Mouse (Mus musculus): ENCODE results near the gene Engase.

Engase gene

DNA sequence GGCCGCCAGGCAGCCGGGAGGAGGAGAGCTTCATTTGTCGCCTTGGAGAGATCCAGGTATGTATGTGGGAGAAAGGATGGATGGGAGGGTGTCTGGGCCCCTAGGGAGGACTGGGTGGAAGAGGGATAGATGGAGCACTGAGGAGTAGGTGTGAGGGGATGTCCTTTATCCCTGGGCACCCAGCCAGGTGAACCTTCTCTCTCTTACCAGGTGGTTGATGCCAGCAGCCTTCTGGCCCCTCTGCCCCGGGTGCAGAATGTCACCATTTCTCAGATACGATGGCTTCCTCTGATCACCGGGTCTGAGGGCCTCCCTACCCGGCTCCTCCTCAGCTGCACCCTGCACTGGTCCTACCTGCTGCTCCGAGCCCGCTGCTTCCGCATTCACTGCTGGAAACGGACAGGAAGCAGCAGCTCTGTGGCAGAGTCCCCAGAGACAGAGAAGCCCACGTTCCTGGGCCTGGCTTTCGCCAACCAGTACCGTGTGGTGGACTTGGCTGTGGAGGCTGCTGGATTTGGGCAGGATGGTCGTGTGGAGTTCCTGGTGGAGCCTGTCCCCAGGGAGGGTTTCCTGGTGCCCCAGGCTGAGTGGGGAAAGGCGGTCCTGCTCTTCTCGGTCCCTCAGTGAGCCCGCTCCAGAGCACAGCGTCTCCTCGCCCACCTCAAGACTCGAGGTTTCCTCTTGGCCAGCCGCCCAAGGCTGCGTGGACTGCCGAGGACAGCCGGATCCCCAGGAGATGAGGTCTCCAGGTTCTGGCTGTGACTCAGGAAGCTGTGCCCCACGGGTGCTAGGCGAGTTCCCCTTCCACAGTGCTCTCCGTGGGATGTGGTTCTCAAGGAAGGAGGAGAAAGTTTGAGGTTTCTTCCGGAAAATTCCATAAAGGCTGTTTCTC, 10.5 kb downstream of the Engase start:
- no peak for DNase-seq (ENCODE audit: low spot score in 2 of 2)

DNA sequence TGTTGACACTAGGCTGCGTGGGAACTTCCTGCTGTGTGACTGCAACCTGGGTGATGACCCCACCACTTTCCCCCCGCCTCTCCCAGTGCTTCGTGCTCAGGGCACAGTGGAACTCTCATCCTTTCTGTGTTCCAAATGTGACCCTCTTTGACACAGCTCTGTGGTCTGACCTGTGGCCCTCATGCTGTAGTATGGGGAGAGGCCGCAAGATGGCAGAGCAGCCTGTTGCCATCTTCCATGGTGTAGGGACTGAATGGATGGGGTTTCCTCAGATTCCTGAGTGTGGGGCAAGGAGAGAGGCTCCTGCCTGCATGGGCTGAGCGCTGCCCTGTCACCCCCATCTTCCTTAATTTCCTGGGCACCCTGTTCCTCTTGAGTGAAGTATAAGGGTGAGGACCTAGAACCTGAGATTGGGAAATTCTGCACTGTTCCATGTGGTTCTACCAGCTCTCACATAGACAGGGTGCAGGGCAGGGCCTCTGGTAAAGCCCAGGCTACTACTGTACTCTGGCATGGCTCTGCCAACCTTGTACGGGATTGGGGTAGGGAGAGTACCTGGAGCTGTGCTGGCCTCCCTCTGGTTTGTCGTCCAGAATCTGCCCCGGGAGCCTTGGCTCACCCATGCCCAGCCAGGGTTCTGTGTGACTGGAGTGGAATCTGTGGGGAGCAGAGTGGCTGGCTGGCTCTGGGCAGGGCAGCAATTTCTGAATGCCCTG, 11.7 kb downstream of the Engase start:
- no peak for DNase-seq (ENCODE audit: low spot score in 2 of 2)

DNA sequence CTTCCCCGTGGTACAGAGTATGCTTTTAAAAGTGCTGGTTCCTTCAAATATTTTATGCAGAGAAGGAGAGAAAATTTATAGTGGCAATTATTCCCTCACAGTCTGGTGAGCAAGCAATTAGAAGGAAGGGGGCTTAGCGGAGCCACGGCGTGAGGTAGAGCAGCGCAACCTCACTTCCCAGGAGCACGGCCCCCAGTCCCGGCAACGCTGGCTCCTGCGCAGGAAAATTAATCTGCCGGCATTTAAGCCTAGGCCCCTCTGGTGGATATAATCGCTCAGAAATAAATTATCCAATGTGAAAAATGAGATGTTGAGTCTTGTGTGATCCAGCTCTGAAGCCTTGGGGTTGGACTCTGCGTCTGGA, 12.3 kb downstream of the Engase start:
- DNase-seq (ENCODE audit: low spot score in 2 of 2) = no peak

DNA sequence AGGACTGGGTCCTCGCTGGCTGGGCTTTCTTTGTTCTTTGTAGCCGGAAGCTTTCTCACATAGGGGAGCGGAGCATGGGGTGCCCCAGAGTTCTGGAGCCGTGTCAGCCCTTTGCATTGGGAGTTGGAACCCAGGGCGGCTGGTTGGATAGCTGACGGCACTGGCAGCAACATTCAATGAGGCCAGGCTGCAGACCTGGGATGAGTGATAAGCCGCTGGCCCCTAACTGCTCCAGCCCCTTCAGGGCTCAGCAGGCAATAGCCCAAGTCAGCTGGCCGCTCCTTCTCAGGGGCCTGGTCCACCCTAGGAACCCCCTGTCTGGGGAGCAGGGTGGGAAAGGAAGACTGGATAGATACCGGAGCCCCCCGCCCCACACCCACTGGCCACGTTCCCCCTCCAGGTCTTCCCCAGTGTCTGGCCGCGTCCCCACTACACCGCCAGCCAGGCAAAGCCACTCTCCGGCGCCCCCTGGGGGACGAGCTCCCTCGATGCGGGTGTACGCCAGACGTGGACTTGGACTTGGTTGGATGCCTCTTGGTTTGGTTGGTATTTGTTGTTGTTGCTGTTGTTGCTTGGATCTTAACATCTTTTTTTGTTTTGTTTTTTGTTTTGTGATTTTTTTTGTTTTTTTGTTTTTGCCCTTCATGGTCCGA, 14.1 kb downstream of the Engase start:
- DNase-seq (ENCODE audit: low spot score in 2 of 2) = peak; percentile 79 to 93

DNA sequence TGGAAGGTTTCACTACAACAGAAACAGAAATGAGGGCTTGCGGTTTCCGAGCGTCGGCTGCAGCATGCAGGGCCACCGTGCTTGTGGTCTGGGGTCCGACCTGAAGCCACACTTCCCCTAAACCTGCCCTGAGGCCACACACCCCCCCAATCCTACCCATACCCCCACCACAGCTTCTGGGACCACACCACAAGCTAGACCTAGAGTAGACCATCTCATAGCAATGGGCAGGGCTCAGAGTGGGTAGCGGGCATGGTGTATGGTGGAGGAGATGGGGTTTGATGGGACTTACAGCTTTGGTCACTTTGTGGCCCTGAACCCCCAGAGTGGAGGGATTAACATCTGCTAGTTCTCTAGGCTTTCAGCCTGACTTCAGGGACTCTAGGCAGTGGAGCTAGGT, 14.6 kb downstream of the Engase start:
- DNase-seq (ENCODE audit: low spot score in 2 of 2) = no peak

DNA sequence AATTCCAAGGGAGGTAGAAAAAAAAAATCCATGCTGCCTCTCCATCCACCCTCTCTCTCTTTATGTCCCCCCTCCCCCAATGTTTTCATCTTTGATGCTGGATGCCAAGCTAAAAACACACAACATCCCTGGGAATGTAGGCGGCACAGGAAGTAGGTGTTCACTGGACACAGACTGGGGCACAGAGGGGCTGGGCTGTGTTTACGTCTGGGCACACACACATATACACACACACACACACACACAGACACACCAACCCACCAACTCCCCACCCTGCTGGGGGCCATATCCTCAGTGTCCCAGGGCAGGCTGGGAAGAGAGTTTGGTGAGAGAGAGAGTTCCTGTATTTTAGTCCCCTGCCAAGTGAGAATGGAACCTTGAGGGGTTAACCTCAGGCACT, 16.8 kb downstream of the Engase start:
- DNase-seq (ENCODE audit: low spot score in 2 of 2) = no peak

DNA sequence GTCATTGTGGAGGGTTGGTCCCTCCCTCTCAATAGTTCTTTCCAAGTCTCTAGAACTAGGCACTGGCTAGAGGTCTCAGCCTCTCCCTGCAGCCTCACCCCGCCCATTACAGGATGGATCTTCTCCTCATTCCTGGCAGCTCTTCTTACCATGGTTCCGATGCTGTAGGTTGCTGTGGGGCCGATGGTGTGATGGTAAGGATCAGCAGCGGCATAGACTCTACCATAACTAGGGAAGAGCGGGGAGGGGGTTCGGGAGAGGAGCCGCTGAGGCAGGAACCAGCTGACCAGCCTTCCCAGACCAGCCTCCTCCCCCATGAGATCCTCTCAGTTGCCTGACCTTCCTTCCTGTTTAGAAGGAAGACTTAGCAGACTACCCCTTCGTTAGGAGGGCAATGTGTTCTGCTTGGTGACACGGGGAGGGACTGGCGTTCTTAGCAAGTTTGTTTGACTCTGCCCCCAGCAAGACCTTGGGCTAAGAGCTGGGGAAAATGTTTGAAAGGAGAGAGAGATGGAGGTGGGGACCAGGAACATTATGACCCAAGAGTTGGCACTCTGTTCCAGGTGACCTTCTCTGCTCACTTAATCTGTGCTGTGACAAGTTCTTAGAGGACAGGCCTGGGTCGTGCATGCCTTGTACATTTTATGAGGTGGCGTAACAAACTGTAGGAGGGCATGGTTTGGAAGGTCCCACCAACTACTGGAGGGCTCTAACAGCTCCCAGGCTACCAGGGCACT, 17.5 kb downstream of the Engase start:
- DNase-seq (ENCODE audit: low spot score in 2 of 2) = no peak

DNA sequence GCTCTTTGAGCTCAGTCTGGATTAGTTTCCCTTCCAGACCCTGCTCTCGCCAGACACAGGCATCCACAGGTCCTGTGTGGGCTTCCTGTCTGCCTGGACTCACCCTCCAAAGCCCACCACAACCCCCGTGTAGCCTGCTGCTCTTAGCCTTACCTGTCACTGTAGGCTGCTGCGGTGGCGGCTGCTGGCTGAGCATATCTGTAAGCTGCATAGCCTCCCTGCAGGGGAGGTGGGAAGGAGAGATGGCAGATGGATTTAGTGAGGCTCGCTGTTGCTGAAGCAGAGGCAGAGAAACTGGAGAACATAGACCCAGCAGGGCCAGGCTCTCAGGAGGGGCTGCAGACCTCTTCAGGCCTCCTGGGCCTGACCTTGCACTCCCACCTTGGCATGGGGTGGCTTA, 18.4 kb downstream of the Engase start:
- no peak for DNase-seq (ENCODE audit: low spot score in 2 of 2)

DNA sequence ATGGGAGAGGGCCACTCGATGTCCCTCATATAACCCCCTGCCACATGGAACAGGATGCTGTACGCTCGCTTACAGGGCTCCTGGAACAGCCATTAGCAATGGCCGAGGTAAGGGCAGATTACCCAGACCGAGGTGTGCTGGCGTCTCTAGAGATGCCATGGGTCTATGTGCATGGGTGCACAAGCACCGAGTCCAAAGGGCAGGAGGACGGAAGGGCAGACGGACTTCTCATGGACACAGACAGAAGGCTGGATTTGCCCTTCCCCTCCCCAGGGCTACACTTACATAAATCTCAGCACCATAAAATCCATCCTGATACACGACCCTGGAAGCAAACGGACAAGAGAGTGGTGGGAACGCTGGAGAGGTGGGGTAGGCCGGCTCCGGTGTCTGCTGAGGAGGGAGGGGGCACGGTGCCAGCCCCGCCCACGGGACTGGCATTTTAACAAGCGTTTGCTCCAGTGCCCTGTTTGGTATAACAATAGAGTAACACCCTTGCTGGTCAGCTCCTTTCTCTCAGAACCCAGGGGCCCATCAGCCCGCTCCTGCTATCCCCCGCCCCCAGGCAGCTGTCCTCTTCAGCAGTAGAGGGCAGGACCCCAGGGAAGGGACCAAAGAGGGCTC, 19.5 kb downstream of the Engase start:
- DNase-seq (ENCODE audit: low spot score in 2 of 2) = no peak

DNA sequence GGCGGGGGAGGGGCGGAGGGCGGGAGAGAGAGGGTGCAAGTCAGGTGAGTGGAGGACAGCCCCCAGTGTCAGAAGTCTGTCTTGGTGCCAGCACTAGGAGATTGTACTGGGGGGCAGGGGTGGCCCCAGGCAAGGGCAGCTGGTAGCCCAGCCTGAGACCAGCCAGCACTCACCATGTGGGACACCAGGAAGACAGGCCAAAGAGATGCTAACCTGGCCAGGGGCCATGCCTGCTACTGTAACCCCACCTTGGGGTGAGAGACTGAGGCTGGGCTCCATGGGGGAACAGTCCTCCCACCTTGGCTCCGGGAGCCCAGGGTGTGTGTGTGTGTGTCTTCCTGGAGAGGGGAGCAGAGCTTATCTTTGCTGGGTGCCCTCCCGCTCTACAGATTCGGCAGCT, 26.4 kb downstream of the Engase start:
- no peak for DNase-seq (ENCODE audit: low spot score in 2 of 2)

DNA sequence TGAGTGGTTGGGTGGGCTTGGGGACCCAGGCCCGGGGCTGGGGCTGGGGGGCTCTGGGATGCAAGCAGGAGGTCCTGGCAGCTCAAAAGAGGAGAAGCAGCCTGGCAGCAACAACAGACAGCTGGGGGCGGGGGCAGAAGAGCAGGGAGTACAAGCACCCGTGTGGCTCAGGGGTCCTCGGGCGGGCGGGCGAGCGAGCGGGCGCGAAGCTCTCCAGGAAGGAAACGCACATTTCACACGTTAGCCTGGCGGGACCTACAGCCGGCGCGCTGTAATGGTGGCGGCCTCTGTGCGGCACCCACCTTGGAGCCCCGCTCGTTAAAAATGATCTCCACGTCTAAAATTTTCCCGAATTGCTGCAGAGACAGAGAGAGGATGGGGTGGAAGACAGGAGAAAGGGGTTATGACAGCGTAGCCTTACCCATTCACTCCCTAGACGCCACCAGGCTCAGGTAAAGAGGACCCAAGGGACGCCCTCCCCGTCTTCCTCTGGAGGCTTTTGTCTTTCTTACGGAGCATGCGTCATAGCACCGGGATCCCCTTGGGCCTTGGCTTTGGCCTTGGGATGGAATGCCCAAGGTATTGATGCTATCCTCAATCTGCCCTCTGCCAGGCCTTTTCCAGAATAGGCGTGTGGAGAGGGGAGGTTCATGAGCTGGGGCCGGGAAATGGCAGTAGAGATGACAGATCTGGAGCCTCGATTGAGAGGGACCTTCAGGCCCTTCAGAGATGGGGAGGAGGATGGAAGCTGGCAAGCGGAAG, 27.0 kb downstream of the Engase start:
- DNase-seq (ENCODE audit: low spot score in 2 of 2) = no peak

DNA sequence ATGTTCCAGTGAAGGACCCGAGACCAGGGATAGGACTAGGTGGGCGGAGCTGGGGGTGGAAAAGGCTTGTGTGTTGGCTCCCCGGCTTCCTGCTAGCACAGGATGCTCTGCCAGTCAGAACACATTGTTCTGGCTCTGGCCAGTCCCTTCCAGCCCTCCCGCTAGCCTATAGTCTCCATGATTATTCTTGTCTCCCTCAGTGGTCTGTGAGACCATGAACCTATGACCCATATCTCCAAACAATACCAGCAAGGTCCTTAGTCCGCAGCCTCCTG, 27.5 kb downstream of the Engase start:
- DNase-seq (ENCODE audit: low spot score in 2 of 2) = no peak

DNA sequence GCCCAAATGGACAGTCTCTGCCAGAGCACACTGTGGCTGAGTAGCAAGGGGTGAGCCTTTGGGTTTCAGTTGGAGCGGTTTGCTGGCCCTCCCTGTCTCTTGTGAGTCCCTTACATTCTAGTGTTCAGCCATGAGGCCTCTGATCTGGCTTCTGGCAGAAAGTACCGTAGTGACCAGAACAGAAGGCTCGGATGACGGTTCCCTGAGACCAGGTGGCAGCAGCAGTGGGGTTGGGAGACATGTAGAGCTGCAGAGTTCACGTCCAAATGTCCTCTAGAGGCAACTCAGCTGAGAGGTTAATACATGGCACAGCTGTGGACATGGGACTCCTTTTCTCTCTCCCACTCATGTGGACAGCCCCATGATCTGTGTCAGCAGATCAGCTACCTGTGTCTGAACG, 30.5 kb downstream of the Engase start:
- no peak for DNase-seq (ENCODE audit: low spot score in 2 of 2)

DNA sequence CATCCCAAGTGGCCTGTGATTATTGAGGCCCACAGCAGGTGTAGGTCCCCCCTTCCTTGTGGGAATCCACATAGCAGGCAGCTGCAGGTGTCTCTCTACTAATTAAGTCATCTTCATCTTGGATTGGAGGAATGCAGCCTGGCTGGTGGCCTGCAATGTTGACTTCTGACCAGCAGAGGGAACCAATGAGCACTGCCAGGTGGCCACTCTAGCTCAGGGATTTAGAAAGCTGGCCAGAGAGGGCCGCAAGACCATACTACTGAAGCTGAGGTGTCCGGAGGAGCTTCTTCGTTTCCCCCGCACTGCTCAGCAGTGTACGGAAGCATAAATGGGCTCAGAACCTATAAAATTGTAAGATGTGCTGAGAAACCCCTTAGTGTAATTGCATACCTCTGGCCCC, 31.3 kb downstream of the Engase start:
- DNase-seq (ENCODE audit: low spot score in 2 of 2) = peak; percentile 50 to 84

DNA sequence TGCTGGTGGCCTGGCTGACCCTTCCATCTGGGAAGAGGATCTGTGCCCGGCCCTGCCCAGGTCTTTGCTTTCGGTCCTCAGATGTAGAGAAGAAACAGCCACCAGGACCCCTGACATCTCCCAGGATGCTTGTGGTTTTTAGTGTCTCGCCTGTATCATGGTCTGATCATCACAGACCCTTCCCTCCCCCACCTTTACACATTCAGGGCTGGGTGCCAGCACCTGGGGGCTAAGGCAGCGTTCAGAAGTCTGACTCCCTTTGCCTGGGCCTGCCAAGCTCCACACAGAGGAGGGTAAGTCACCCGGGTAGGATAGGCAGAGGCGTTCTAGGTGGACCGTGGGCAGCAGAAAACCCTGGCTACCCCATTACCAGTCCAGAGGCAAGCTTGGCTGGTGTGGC, 31.7 kb downstream of the Engase start:
- DNase-seq (ENCODE audit: low spot score in 2 of 2) = no peak

DNA sequence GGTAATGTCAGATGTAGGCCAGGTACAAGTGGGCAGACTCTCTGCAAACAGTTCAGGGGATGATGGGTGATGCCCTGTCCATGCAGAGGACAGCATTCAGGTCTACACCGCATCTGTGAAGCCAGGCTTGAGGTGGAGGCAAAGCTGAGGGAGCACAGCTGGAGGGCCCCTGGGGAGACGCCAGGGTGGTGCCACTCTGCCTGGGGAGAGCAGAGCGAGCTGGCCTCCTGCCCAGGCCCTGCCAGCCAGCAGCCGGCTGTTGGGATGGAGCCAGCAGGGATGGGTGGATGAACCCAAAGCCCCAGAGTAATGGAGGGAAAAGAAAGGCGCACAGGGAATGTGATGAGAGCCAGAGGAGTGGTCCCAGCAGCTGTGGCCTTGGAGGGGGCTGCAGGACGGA, 35.2 kb downstream of the Engase start:
- no peak for DNase-seq (ENCODE audit: low spot score in 2 of 2)

DNA sequence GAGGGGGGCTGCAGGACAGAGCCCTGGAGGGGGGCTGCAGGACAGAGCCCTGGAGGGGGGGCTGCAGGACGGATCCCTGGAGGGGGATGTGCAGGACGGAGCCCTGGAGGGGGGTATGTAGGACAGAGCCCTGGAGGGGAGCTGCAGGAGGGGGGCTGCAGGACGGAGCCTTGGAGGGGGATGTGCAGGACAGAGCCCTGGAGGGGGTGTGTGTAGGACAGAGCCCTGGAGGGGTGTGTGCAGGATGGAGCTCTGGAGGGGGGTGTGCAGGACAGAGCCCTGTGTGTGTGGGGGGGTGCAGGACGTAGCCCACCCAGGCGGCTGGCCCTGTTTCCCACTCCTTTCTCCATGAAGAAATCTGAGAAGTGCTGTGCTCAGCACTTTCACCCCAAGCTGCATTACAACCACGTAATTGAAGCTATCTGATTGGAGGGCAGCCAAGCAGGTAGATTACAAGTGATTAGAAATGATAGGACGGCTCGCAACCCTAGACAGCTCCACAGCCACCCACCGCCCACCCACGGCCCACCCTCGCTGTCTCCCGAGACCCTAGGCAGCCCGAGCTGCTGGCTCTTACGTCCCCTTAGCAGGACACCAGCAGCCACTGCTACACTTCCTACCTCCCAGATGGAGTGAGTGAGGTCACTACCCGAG, 35.8 kb downstream of the Engase start:
- DNase-seq (ENCODE audit: low spot score in 2 of 2) = no peak

DNA sequence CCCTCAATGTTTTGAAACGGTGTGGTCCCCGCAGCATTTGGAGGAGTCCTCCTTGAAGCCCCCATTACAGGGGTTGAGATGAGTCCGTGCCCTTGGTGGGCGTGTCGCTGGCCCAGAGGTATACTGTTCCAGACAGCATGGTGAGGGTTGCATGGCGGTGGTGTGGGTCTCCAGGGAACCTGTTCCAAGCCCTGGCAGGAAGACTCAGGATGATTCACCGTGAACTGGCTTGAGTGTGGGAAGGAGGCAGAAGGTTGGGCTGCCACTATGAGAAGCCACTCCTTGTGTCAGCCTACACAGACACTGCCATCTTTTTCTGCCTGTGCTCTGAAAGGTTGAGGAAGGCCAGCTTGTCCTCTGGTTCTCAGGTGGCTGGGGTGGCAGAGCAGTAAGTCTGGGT, 41.3 kb downstream of the Engase start:
- no peak for DNase-seq (ENCODE audit: low spot score in 2 of 2)

DNA sequence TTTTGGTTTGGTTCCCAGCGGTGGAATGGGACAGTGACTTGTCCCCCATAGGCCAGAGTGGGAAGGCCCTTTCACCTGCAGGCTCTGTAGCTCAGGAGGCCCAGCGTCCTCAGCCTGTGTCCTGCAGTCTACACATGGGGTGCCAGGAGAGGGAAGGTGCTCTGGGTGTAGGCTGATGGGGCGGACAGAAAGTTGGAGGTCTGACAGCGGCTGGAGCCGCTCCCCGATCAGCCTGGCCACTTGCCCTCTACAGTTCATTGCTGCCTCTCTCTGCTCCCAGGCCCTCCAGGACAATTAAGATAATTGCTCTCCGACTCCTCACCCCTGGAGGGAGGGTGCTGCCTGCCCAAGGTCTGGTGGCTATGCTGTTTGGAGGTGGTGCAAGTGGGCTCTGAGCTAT, 42.1 kb downstream of the Engase start:
- no peak for DNase-seq (ENCODE audit: low spot score in 2 of 2)

DNA sequence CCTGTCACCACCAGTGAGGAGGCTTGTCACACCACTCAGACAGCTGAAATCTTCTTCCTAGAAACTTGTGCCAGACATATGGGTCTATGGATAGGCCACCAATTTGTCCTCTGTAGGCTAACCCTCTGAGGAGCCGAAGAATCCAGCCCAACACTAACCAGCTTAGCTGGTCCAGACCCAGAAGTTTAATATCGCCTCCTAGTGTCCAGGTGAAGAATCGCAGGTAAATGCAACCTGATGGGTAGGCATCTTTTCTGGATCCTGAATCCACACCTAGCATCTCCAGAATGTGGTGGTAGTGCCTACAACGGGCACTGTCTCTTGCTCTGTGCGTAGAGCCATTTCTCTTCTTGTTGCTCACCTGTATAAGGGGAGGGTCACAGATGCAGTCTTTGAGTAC, 43.6 kb downstream of the Engase start:
- DNase-seq (ENCODE audit: low spot score in 2 of 2) = no peak

DNA sequence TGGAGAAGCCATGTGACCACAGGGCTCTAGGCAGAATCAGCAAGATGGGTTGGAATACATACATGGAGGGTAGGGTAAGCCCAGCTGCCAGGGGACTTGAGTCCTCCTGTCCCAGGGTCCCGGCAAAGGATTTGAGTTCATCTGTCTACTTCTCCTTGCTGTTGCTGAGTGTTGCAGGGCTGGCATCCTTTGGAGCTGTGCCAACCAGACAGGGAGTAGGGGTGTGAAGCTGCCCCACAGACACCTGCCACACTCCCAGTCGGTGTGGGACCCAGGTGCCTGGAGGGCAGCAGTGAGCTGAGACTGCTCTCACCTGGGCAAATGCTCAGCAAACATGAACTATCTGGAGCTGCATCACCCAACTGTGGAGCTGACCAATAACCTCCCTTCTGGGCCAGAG, 44.3 kb downstream of the Engase start:
- no peak for DNase-seq (ENCODE audit: low spot score in 2 of 2)
